Mouse (Mus musculus) v-Abl transformed pro-B cells (cell line): Measurements from ENCODE around the gene Dact1.

Experiments
- in situ Hi-C, 2 experiments: fragments of 400-800 bp; cut with MboI; formaldehyde crosslinking; loops; one replicate each; pipeline ENCODE4 v1.15.1; 2025; ENCODE audit not compliant: unreplicated experiment in 2 of 2

Gene Dact1

GRCm38 (mm10) chr12:71309581-71310067 is at the start of gene Dact1:
Dact1 (plus strand) TSS chr12:71309884.
- in situ Hi-C loops, result no loop called here

DNA sequence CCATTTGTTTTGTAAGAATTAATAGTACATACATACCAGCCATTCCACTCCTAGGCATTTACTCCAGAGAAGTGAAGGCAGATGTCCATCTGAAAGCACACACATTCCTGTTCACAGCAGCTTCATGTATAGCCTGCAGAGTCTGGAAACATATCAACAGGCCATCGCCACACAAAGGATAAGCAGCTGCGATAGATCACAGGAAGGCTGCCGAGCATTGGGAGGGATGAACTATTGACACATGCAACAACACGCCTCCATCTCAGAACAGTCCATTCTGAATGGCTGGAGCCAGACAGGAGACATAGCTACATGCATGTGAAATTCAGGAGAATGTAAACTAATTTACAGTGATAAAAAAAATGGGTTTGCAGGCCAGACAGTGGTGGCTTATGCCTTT is 45.5 kb upstream of the Dact1 start:
- in situ Hi-C loops, result no loop called here

- in situ Hi-C loops, result no loop called here
Observed at GRCm38 (mm10) chr12:71269367-71269766, 40.3 kb upstream of the Dact1 start.

DNA sequence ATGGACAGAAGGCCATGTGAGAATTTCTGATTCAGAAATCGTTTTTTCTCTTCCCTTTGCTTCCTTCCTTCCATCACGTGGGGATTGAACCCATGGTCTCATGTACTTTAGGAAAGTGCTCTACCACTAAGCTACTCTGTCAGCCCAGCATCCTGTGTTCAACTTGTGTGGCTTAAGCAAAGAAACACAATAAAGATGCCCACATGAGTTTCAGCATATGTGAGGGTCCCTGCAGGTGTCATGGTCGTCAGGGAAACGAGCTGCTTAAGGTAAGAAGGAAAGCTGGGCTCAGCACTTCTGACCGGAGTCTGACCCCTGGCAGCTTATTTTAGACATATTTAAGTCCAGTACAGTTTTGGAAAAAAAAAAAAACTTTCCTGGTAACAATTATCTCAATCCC is 38.6 kb upstream of the Dact1 start:
- in situ Hi-C loops, result no loop called here

GRCm38 (mm10) chr12:71274519-71275237 is 35.0 kb upstream of the Dact1 start:
- in situ Hi-C loops, result no loop called here

- in situ Hi-C loops, result no loop called here
Observed at GRCm38 (mm10) chr12:71275906-71276595, 33.6 kb upstream of the Dact1 start.

DNA sequence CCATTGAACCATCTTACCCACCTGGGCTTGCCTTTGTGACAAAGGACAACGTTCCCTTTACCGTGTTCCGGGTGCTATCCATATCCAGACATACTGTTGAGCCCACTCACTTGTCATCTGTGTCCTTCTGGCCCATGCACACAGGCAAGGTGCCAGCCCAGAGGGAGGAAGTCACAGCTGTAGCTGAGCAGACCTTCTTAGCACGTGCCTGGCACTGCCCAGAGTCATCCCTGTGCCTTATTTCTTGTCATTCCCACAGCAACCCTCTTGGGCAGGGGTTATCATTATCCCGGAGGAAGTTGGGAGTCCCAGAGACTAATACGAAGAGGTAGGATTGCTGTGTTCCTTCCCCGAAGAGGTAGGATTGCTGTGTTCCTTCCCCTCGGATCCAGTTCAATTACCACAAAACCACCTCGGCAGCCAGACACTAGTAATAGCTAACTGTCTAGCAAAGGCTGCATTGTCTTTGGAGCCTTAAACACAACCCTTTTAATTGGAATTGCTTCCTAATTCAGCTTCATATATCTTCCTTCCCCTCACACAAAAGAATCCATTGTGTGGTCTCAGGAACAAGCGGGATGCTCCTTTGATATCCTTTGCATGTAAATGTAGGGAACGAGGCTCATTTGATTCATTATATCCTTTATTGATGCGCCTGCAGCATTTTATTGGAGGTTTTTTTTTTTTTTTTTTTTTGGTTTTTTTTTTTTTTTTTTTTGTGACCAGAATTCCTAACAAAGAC is 30.0 kb upstream of the Dact1 start:
- in situ Hi-C loops, result no loop called here

DNA sequence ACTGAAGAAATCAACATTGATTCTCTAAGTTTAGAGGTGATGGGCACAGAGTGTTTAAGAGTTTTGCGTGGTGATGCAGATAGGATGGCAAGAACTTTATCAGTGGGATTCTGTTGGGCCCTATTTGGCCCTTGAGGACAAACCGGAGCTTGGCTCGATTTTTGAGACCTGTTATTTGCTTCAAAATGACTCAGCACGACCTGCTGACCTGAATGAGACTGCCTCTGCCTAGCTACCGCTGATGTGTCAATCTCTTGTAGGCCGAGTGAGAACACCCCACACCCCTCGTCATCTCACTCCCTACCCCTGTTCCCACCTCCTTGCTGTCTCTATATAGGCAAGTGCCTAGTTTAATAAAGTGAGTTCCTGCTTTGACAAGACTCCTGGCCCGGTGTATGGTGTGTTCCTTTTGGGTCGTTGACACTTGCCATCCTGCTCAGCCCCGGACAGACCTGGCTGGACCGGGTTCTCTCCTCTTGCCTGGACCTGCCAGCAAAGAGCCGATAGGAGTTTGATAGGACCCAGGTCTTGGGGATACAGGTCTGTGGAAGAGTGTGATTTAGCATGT is 28.4 kb upstream of the Dact1 start:
- in situ Hi-C loops, result no loop called here

GRCm38 (mm10) chr12:71285399-71285798 is 24.3 kb upstream of the Dact1 start:
- in situ Hi-C loops, result no loop called here

DNA sequence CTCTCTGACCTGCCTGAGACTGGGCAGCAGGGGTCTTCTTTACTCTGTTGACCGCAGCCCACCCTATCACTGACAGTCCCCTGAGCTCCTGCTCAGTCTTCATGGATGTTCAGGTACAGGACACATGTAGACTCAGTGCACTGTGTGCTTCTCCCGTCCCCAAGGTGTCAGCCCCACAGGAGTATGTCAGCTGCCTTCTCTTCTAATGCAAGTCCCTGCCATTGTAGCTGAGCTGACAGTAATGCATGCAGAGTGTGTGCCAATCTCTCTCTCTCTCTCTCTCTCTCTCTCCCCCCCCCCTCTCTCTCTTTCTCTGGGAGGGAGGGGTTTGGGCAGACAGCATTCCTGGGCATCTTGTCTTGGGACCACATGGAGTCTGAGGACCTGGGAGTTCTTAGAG is 19.2 kb upstream of the Dact1 start:
- in situ Hi-C loops, result no loop called here

GRCm38 (mm10) chr12:71293960-71294942 is 15.4 kb upstream of the Dact1 start:
- in situ Hi-C loops, result no loop called here

DNA sequence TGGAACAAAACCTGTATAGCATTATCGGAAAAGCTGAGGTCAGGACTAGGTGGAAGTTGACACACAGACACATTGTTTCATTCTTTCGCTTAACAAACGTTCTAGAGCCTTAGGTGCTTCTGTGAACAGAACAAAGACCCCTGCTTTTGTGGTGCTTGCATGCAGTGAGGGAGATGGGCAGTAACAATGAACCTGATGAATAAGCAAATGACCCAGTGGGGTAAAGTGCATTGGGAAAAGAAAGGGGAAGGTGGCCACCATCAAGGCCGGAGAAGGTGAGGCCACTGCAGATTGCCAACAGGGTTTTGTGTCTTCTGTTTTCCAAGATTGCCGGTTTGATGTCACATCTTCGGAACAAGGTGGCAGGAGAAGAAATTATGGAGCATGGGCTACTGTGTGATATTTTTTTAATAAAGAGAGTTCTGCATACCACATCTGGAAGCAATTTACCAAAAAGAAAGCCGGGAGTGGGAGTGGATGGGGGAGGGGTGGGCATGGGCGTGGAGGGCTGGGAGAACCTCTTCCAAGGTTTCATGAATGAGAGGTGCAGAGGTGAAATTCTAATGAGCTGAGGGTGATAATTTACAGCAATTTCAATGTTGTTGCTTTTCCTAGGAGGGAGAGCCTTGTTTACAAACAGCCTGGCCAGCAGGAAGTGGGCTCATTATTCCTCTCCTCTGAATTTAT is 12.7 kb upstream of the Dact1 start:
- in situ Hi-C loops, result no loop called here

DNA sequence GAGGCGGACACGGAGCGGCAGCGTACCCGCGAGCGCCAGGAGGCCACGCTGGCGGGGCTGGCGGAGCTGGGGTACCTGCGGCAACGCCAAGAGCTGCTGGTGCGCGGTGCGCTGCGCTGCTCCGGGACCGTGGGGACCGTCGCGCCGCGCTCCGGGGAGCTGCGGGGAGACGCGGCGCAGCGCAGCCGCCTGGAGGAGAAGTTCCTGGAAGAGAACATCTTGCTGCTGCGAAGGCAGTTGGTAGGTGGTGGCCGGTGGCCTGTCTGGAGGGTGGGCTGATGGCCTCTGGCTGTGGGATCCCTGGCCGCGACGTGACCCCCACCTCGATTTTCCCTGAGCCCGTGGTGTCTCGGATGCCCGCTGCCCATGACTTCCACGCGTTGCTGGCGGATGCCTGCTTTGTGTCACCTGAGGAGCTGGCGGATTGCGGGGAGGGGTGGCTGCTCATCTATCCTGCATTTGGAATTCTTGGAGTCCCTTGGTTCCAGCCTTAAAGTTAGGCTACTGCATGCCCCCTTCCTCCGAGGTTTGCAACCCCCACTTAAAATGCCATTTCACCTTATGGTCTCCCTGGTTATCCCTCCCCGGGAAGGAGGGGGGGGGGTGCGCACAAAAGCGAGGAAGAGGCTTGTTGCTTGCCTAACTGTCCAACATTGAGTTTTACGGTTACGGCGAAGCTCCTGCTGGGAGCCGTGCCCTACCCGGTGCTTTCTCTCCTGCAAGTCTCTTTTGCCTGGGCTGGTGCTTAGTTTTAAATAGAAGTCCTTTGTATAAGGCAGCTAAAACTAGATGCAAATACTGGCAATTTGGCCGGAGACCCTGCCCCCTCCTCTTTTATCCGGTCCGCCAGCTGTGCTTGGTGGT is 616 bp downstream of the Dact1 start:
- in situ Hi-C loops, result no loop called here

GRCm38 (mm10) chr12:71311237-71311887 is 1.7 kb downstream of the Dact1 start:
- in situ Hi-C loops, result no loop called here

DNA sequence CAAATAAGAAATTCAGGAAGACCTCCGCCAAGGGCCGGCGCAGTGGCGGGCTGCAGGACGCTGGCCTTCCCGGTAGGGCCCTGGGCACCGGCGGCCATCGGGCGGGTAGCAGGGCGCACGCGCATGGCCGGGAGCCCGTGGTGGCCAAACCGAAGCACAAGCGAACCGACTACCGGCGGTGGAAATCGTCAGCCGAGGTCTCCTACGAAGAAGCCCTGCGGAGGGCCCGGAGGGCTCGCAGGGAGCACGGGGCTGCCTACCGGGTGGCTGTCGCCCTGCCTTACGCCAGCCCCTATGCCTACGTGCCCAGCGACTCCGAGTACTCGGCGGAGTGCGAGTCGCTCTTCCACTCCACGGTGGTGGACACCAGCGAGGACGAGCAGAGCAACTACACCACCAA is 8.6 kb downstream of the Dact1 start:
- in situ Hi-C loops, result no loop called here

DNA sequence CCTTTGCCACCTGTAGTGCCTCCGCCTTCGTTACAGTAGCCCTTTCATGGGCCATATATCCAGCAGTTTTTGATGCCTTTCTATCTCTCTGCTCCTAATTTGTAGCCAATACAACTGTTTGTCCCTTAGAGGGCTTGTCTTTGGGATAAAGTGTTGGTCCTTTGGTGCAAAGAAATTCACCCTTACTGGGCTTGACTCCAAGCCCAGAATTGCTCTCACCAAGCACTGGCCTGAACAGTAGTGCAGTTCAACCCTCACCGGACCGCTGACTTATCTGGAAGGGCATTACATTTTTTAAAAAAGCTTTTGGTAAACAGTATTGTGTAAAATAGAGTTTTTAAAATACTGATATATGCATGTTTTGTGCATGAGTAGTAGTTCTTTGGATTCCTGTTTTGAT is 9.9 kb downstream of the Dact1 start:
- in situ Hi-C loops, result no loop called here

DNA sequence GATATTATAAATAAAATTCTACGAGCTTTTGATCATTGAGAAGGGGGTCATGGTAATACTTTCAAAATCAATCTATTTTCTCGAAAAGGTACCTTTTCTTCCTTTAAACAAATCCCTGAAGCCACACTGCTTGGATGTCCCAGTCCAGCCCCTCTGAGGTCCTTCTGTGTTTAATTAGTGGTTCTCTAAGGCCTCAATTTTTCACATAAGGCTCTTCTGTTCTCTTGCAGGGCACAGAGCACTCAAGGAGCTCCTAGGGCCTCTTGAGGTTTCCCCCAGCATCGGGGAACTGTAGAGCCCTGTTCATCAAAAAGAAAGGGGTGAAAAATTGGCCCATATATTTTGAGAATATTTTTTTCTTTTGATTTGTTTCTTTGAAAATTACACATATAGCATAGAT is 23.0 kb downstream of the Dact1 start:
- in situ Hi-C loops, result no loop called here

DNA sequence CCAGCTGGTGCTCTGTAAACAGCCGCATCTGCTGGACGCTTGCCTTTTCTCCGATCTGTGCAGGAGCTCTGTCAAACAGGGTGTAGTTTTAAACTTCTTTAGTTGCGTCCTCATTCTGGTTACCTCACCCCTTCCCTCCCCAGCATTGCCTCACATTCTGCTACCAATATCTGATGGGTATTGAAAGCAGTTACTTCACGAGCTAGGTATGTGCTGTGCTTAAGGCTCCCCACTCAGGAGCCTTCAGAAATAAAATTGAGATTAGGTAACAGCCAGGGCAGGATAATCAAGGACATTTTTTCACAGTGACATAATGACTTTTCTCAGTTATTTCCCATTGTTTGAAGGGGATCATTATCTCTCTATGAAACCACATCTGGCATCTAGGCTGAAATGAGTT is 23.9 kb downstream of the Dact1 start:
- in situ Hi-C loops, result no loop called here
